Mouse (Mus musculus) central nervous system, embryonic 11.5 days (tissue): Measurements from ENCODE around the gene Rad51ap1. TPM values are rescaled to one million over a fixed set of nuclear protein-coding genes. Genes with fewer than 3 reads are reported as not detected.

ENCODE experiments used
- polyA plus RNA-seq: library from polyadenylated mRNA; depleted of rRNA; stranded (reverse); fragments of >200 nt; gene quantifications from 2 replicates; pipeline ENCODE4 v1.2.3, GENCODE M21; 2012; rRNA removed

Rad51ap1 gene
- polyA plus RNA-seq, result 78.5 and 92.5 TPM in 2 replicates

DNA sequence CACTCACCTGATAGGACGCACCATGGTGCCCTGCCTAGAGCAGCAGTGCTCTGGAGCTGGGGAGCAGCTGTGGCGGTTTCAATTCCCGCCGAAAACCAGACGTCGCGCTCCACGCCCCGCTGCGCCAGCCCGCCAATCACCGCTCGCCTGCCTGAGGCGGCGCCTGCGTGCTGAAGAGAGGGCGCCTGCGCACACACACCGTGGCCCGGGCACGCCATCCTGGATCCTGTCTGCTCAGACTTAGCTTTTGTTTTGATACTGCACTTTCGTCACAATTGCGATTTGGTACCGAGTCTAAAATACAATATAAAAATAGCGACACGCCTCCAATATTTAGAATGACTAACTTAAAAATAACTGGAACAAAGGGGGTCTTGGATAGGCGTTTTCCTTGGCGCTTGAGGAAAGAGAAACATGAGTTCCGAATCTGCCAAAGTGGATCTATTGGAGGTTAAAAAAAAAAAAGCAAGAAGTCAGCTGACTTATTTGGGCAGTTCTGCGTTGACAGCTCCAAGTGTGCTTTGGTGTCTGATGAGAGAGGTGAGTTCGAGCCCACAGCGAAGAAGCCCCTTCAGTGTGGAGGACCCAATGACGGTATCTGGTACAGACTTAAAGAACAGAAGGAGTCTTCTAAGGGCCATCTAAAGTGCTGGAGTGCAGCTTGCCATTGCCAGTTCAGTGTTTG, at the start of gene Rad51ap1, which contains the start of gene D6Wsu163e:
Gene Rad51ap1 (minus strand): TSS at position 101 of the 685 bp plus-strand sequence.
Gene D6Wsu163e (plus strand): TSS at position 476 of the 685 bp plus-strand sequence.

DNA sequence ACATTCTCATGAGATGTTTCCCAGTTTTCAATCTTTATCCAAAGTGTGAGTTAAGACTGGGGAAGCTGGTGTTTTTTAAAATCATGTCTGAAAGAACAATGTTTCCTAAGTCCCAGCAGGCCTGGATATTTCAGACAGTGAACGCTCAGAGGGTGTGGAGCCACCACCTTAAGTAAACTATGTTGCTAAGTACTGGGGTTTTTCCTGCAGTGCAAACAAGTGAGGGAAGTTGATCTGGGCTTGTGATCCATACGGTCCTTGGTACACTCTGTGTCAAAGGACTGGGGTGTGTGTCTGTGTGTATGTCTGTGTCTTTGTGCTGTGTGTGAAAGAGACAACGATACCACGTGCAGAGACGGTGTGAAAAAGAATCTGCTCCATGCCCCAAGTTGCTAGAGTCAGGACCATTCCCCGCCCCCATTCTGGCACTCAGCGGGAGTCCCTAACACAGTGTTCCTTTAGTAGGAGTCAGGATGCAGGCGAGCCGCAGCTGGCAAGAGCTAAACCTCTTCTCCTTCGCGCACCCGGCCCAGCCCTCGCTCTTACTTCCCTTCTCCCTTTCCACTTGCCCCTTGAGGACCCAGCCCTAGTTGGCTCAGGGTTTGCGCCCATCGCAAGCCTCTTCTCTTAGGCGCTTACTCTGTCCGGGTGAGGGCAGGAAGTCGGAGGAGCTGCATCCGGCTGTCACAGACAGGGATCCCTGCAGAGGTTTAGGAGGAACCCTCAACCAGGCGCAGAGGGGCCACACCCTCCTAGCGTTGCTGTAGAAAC, 18.1 kb downstream of the Rad51ap1 start, which contains the start of gene Dyrk4:
Gene Dyrk4 (minus strand): TSS at position 729 of the 771 bp plus-strand sequence.

Other genes starting within 250 kb of the Rad51ap1 start
- 4.2 and 5.4 TPM in 2 replicates for gene Kcna6, start 198.9 kb downstream of the Rad51ap1 start, polyA plus RNA-seq
- 98.2 and 119 TPM in 2 replicates for gene Ndufa9, start 90.5 kb downstream of the Rad51ap1 start, polyA plus RNA-seq
- 0.12 and 0.13 TPM in 2 replicates for gene Akap3, start 86.5 kb downstream of the Rad51ap1 start, polyA plus RNA-seq
- gene Dyrk4, start 17.7 kb downstream of the Rad51ap1 start, polyA plus RNA-seq, result 0.10 and 0.11 TPM in 2 replicates
- gene D6Wsu163e, start 375 bp upstream of the Rad51ap1 start, polyA plus RNA-seq, result 15.4 and 15.9 TPM in 2 replicates
- gene Fgf6, start 76.0 kb upstream of the Rad51ap1 start, polyA plus RNA-seq, result 0.01 and 0.29 TPM in 2 replicates
- 0.31 and 0.32 TPM in 2 replicates for gene Fgf23, start 133.3 kb upstream of the Rad51ap1 start, polyA plus RNA-seq
- gene Tigar, start 170.0 kb upstream of the Rad51ap1 start, polyA plus RNA-seq, result 8.6 and 13.2 TPM in 2 replicates
- 229 and 455 TPM in 2 replicates for gene Ccnd2, start 212.6 kb upstream of the Rad51ap1 start, polyA plus RNA-seq